Mouse (Mus musculus) ES-Bruce4 (cell line): ENCODE measurements around the gene Dao.

ENCODE experiments used
- CTCF ChIP-seq: IDR thresholded peaks from one replicate; pipeline ENCODE4 v1.8.1; 2011; ENCODE audit warnings: low read depth, low read length
- EP300 ChIP-seq: IDR thresholded peaks from 2 replicates; pipeline ENCODE4 v1.6.1; 2011; ENCODE audit warnings: low read depth, low read length; ENCODE audit not compliant: insufficient read depth

GRCm38 (mm10) chr5:113977309-113977708 lies 26.2 kb upstream of the Dao start:
- TF ChIP-seq CTCF (no peak), EP300 (no peak)
